Mouse (Mus musculus): ENCODE measurements around the gene Dync1h1.
"Not testable (repeated sequence)": the region's sequence is repeated elsewhere in the genome, so short reads cannot be mapped to it uniquely, and the experiment has no call there.

Dync1h1 gene

DNA sequence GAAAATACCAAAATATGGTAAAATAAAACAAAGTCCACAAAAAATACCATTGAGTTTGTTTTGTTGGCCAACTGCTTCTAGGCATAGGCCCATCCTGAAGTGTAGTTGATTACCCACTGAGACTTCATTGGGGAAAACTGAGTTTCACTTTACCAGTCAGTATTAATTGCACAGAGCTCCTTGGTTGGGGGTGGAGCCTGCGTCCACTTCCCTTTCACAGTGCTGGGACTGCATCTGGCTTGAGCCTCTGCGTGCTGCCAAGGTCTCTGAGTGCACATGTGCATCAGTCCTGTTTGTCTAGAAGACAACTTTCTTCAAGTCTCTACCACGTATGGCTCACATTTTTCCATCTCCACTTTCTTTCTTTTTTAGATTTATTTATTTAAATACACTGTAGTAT is 4.9 kb downstream of the Dync1h1 start:
- in situ Hi-C loops (cut with MboI) = no loop called here

DNA sequence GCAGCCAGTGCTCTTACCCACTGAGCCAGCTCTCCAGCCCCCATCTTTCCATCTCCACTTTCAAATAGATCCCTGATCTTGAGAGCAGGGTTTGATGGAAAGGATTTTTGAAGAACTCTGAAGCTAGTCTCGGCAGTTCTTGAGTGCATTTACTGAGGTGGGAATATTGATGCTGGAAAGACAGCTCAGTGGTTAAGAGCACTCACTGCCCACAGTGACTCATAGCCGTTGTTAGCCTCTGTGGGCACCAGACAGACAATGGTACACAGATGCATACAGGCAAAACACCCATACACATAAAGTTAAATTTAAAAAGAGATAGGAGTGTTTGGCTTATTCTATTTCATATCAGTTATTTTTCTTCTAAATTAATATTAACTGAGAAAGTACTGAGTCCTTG is 5.4 kb downstream of the Dync1h1 start:
- in situ Hi-C loops (cut with MboI) = no loop called here

DNA sequence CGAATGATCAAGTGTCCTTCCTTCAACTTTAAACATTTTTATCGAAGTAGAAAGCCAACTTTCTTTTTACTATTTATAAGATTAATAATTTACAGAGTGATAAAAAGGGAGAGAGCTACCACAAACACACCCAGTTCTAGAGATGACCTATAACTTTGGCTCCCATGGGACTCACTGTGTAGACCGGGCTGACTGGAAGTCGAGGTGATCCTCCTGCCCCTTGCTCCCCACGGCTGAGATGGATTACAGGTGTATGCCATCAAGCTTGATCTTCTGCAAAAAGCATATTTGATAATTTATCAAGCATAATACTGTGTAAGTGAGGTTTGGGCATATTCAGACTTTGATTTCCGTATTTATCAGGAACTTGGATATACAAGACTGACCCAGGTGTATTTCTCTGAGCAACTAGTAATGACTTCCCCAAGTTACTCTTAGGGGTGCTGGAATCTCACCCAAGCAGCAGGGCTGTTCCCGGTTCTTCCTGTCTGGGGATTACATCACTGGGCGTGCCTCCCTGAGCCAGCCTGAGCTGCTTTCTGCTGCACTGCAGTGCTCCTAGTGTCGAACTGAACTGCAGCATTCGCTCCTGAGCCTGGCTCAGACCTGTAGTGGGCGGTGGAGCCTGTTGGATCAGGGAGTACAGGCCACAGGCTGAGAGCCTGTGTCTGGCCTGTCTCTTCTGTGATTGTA is 7.4 kb downstream of the Dync1h1 start:
- in situ Hi-C loops (cut with MboI) = no loop called here

DNA sequence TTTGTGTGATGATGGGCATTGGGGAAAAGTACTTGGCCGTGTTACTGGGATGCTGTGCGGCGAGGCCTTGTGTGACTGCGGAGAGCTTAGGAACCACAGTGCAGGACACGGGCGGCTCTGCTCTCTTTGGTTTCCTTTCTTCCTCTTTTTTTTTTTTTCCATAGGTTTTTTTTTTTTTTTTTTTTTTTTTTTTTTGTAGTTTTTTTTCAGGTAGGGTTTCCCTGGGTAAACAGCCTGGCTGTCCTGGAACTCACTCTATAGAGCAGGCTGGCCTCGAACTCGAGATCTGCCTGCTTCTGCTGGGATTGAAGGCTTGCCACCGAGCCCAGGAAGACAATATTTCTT is 7.9 kb downstream of the Dync1h1 start:
- in situ Hi-C loops (cut with MboI) = no loop called here

DNA sequence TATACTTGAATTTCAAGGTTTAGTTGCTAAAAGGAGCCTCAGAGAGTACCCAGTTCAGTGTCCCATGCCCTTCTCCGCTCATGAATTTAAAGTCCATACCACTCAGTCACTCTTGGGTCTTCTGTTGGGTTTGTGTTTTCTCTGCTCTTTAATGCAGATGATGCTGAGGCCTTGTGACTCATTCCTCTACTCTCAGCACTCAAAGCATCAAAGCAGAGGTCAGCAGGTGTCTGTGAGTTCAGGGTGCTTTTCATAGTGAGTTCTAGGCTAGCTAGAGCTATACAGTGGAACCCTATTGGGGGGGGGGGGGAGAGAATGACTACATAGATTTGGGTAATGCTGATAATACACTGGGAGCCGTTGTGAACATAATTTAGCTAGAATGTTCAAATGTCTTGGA is 9.5 kb downstream of the Dync1h1 start:
- in situ Hi-C loops (cut with MboI) = no loop called here

DNA sequence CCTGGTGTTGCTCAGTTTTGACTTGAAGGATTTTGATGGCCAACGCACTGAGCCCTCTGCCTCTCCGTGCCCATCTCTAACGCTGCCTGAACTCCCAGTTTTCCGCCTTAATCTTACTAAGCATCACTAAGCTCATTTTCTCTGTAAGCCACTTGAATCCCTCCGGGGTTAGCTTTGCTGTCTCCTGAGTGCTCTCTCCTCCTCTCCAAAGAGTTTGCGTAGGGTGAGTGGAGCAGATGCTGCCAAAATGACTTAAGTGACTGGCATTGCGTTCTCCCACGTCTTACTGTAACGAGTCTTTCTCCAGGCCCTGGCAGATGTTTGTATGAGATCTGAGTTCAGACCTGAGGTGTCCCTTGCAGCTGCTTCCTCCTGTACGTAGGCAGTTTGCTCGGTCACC is 28.8 kb downstream of the Dync1h1 start:
- in situ Hi-C loops (cut with MboI) = no loop called here

DNA sequence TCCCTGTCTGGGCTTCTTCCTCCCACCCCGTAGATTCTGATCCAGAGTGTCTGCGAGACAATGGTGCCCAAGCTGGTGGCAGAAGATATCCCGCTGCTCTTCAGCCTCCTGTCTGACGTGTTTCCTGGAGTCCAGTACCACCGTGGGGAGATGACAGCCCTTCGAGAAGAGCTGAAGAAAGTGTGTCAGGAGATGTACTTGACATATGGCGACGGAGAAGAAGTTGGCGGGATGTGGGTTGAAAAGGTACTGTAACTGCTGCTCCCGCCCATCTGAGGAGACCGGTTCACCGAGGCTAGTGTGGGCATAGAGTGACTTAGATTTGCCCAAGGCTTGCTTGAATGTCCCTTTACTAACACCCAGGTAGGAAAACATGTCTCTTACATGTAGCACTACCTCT is 35.0 kb downstream of the Dync1h1 start:
- in situ Hi-C loops (cut with MboI) = no loop called here

DNA sequence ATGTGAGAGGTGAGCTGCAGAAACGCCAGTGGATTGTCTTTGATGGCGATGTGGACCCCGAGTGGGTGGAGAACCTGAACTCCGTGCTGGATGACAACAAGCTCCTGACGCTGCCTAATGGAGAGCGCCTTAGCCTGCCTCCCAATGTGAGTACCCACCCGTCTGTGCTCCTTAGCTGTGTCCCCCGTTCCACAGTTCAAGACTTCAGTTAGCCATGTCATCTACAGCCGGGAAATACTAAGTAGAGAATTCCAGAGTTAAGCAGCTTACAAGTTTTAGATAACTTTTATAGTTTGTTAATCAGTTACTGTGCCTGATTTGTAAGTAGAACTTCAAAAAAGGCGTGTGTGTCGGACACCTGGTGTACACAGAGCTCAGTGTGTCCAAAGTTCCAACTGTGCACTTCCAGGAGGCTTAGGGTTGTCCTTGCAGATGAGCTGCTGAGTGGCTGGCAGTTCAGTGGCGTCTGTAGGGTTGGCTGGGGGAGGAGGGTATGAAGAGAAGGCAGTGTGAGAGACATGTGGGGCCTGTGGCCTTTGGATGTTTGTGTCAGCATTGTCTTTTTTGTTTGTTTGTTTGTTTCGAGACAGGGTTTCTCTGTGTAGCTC is 36.4 kb downstream of the Dync1h1 start:
- in situ Hi-C loops (cut with MboI) = no loop called here

DNA sequence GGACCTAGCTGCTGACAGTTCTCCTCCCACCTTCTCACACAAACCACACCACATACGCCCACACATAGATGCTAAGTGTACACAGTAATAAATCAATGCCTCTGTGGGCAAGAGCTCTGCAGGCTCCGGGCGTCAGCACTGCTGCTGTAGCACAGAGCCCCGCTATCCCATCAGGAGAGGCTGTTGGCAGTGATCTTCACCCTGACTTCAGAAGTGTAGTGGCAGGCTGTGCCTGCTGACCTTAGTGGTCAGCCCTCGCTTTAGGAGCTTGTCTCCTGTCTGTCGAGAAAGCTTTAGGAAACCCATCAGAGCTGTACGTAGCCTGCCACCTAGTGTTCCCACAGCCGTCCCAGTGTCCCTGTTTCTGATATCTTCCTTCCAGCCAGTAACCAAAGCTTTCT is 49.0 kb downstream of the Dync1h1 start:
- in situ Hi-C loops (cut with MboI) = no loop called here

DNA sequence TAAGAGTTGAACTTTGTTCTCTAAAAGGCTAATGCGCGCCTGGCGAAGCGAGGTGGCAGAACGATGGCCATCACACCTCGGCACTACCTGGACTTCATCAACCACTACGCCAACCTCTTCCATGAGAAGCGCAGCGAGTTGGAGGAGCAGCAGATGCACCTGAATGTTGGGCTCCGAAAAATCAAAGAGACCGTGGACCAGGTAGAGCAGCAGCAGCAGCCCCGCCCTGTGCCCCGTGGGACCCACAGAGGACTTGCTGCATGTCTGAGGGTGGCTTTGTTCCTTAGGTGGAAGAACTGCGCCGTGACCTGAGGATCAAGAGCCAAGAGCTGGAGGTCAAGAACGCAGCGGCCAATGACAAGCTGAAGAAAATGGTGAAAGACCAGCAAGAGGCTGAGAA is 50.2 kb downstream of the Dync1h1 start:
- in situ Hi-C loops (cut with MboI) = no loop called here

DNA sequence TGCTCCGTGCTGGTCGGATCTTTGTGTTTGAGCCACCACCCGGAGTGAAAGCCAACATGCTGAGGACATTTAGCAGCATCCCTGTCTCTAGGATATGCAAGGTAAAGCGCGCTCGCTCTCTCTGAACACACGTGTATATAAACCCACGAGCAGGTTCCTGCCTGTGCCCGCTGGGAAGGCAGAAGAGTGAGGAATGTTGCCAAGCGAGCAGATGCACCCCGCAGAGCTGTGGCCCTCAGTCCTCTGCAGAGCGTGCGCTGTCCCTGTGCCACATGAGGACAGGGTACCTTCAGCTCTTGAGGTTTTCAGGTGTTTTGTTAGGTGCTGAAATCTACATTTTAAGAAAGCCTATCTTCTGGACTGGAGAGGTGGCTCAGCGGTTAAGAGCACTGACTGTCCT is 60.5 kb downstream of the Dync1h1 start:
- in situ Hi-C loops (cut with MboI) = no loop called here

DNA sequence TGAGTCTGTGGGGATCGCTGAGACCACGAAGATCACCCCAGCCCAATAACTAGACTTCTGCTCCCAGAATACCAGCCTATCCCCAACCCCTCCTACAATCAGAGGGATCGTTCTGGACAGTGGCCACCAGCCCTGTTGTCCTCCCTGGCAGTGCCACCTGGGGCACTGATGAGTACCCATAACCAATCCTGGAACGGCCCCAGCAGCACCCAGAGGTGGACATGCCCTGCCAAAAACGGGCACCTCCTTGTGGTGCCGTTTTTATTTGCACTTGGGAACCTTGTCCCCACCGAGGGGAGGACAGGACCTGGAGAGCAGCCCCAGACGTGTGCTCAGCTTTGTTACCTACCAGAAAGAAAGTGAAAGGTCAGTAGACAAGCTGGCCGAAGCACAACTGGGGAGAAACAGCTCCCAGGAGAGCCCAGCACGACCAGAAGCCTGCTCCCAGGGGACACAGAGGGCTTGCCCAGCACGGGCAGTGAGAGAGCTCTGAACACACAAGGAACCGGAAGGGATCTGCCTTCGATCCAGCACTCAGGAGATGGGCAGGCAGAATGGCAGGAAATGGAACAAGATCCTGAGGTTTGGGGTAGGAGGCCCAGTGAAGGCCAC is 66.3 kb downstream of the Dync1h1 start:
- in situ Hi-C loops (cut with MboI) = no loop called here

DNA sequence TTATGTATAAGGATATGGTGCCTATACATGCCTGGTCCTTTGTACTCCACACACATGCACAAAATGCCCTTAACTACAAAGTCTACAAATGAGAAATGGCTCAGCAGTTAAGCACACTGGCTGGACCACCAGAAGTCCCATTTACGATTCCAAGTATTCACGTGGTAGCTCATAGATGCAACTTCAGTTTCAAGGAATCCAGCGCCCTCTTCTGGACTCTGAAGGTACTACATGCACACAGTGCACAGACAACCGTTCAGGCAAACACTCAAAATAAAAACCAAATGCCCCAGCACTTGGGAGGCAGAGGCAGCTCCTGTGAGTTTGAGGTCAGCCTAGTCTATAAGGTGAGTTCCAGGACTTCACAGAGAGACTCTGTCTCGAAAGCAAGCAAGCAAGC is 73.0 kb downstream of the Dync1h1 start:
- in situ Hi-C loops (cut with MboI) = no loop called here

DNA sequence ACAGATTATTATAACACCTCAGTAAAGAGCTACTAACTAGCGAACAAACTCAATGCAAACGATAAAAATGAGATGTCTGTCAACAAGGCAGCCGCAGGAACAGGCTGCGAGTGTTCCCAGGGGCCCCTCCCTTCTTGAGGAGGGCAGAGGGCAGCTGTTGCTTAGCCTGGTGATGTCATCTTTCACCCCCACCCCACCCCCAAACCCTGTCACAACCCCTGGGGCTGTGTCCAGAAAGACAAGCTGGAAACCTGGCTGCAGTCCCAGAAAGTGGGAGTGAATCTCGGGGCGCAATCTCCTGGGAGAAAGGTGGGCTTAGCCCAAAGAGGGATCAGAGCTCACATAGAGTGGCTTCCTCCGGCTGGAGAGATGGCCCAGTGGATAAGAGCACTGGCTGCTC is 79.9 kb downstream of the Dync1h1 start:
- in situ Hi-C loops (cut with MboI) = no loop called here

DNA sequence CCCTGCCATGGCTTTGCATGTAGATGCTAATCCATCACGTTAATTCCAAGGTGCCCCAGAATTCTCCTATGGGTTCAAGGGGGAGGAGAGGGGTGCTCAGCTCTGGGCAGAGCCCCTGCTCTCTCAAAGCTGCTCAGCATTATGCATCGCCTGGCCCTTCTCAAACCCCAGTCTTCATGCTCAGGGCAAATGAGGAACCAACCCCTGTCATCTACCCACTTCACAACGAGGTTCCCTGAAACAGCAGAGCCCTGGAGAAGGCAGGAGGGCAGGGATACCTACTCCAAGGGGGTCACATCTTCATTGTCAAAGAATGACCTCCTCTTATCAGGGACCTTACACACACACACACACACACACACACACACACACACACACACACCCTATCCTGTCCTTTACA is 80.6 kb downstream of the Dync1h1 start:
- in situ Hi-C loops (cut with MboI) = no loop called here

DNA sequence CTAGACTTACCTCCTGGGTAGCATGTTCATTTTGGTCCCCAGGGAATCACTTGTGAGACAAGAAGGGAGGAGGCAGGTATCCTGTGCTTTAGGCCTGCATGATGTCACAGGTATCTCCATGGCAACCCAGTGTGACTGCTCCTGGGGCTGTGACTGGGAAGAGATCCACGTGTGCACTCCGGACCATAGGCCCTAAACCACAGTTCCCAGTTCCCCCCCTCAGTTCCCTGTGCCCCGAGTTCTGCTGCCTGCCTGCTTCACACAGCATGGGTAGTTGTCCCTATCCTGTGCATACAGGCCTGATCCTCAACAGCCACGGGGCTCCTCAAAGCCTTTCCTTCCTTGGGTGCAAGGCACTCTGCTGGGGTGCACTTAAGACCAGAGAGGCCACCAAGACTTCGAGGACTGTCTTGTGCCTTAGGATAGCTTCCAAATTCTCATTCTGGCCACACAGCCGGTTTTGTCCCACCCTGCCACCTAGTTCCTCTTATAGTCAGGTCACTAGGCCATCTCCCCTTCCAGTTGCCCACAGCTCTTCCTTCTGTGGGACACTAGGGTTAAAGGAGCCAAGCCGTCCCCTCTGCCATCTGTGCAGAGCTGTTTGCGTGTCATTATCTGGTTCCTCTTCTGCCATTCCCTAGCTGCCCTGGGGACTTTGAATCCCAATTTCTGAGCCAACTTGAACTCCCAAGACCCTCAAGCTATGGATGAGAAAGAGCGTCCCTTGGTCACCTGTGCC is 81.5 kb downstream of the Dync1h1 start, which contains the start of gene 1700001K19Rik:
TSS of gene 1700001K19Rik (minus strand) at position 59 of the 739 bp plus-strand sequence.
- in situ Hi-C loops (cut with MboI) = no loop called here

DNA sequence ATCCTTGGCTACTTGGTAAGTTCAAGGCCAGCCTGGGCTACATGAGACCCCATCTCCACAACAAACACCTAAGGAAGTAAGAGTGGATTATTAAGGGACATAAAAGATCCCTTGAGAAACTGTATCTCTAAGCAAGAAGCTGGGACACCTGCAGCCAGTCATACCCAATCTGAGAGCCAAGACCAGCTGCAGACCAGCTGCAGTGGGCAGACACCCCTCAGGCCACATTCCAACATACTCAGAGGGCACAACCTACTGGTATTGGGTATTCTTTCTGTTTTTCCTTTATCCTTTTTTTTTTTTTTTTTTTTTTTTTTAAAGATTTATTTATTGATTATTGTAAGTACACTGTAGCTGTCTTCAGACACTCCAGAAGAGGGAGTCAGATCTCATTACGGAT is 82.3 kb downstream of the Dync1h1 start:
- in situ Hi-C loops (cut with MboI) = no loop called here

DNA sequence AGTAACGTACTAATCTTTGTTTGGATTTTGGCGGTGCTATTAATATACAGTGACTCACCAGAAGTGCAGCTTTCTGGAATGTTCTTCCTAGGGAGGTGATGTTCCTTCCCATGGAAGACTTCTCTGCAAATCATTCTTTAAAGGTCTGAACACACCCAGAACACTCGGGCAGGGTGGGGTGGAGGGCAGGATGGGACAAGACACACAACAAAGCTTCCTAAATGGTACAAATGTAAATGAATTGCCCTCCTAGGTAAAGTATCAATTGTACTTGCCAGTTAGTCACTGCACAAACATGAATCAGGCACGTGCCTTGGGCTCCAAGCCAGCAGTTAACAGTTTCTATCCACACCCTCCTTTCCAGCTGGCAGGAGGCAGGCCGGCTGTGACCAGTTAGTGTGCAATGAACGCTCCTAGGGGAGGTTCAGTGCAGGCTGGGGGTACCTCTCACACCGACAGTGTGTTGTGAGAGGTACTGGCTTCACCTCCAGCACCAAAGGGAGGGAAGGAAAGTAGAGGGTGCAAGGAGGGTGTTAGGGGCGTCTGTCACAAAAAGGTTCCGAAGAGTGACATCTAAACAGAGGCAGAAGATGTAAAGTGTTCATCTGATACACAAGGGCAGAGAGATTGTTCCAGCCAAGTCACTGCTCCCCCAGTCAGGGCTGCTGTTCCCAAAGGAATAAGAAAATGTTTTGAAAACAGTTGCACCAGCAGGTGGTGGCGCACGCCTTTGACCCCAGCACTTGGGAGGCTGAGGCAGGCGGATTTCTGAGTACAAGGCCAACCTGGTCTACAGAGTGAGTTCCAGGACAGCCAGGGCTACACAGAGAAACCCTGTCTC is 86.9 kb downstream of the Dync1h1 start:
- in situ Hi-C loops (cut with MboI) = no loop called here

DNA sequence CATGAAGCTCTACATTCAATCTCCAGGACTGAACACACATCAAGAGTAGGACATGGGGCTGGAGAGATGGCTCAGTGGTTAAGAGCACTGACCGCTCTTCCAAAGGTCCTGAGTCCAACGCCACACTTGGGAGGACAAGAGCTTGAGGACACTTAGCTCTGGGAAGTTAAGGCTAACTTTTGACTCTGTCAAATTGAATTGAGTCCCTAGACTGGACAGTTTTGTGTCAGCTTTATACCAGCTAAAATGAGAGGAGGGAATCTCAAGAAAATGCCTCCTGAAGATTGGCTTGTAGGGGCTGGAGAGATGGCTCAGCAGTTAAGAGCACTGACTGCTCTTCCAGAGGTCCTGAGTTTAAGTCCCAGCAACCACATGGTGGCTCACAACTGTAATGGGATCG is 87.7 kb downstream of the Dync1h1 start:
- in situ Hi-C loops (cut with MboI) = not testable (repeated sequence)

DNA sequence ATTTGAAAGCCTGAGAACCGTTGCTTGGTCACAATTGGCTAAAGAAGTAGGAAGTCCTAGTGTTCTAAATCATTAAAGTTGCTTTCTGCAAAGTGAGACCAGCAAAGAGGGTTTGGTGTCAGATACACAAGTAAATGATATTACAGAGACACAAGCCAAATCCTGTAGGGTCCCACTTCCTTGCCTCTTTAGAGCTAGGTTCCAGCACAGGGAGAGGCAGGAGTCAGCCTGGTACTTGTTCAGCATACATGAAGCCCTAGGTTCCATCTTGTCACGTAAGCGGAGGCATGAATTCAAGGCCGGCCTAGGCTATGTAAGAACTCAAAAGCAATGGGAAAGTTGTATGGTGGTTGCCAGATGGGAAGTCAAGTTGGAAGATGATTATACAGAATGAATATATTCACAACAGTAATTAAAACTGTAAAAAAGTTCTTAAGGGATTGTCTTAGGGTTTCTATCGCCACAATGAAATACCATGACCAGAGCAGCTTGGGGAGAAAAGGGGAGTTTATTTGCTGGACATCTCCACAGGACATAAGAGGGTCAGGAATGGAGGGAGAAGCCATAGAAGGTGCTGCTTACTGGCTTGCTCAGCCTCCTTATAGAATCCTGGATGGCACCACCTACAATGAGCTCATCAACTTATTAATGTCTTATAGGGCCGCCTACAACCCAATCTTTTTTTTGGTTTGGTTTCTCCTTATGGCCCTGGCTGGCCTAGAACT is 88.8 kb downstream of the Dync1h1 start:
- in situ Hi-C loops (cut with MboI) = no loop called here

DNA sequence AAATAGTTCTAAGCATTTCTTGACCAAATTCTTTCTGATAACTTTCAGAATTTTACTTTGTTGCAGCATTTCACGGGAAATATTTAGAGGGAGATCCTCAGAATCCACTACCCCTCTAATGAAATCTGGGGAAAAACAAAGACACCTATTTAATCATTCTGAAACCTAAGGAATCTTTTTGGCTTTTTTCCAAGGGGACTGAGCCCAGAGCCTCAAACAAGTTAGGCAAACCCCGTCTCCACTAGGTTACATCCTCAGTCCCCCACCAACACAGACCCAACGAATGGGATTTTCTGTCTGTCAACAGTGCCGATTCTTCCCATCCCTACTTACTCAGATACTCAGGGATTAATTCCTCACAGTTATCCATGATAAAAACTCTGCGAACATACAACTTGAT is 92.1 kb downstream of the Dync1h1 start:
- in situ Hi-C loops (cut with MboI) = not testable (repeated sequence)

All from mature B cell (primary cell).